Mouse (Mus musculus) small intestine, adult 2 months (tissue): ENCODE measurements around the gene Cbln1. TPM values are rescaled to one million over a fixed set of nuclear protein-coding genes. Genes with fewer than 3 reads are reported as not detected.

Experiments
- H3K27ac ChIP-seq: fragments of 200-500 bp; 2 replicates; pipeline ENCODE4 v1.5.1; 2012; ENCODE audit warnings: low read depth, low read length, control low read depth, inconsistent platforms; ENCODE audit not compliant: insufficient read depth
- H3K27me3 ChIP-seq: fragments of 200-500 bp; 2 replicates; pipeline ENCODE4 v1.6.1; 2012; ENCODE audit warnings: mild to moderate bottlenecking, moderate library complexity, low read length, inconsistent platforms; ENCODE audit not compliant: control insufficient read depth, insufficient read depth
- H3K36me3 ChIP-seq: fragments of 200-500 bp; 2 replicates; pipeline ENCODE4 v1.6.1; 2012; ENCODE audit warnings: mild to moderate bottlenecking, low read length, control low read depth, inconsistent platforms; ENCODE audit not compliant: control insufficient read depth, insufficient read depth
- H3K4me1 ChIP-seq: fragments of 200-500 bp; 2 replicates; pipeline ENCODE4 v1.6.1; 2012; ENCODE audit warnings: low read length, inconsistent platforms, mixed read lengths; ENCODE audit not compliant: control insufficient read depth, insufficient read depth, insufficient read length
- H3K4me3 ChIP-seq: fragments of 200-500 bp; 2 replicates; pipeline ENCODE4 v1.5.1; 2012; ENCODE audit warnings: low read depth, mild to moderate bottlenecking, control low read depth, inconsistent platforms, low read length, moderate library complexity
- CTCF ChIP-seq: fragments of 200-500 bp; IDR thresholded peaks from 2 replicates; pipeline ENCODE4 v1.5.1; 2012; ENCODE audit warnings: low read depth, mild to moderate bottlenecking, control low read depth, inconsistent platforms, low read length, moderate library complexity, mixed read lengths; ENCODE audit not compliant: insufficient replicate concordance, insufficient read length; ENCODE audit errors: extremely low read depth
- POLR2A ChIP-seq: fragments of 200-500 bp; IDR thresholded peaks from 2 replicates; pipeline ENCODE4 v1.6.1; 2012; ENCODE audit warnings: low read depth, mild to moderate bottlenecking, control low read depth, inconsistent platforms, low read length, moderate library complexity
- WGBS: fragments of 180-500 bp; shearing (Covaris S2); methylation state at CpG from one replicate; pipeline ENCODE4 v1.1.7; 2018; 5-methylcytosine and 5-hydroxymethylcytosine counted together
- polyA plus RNA-seq: library from polyadenylated mRNA; depleted of rRNA; stranded (reverse); fragments of >200 nt; gene quantifications from 2 replicates; pipeline ENCODE4 v1.2.3, GENCODE M21; 2012

Gene Cbln1
- polyA plus RNA-seq, 1 experiment: 0.09 TPM

DNA sequence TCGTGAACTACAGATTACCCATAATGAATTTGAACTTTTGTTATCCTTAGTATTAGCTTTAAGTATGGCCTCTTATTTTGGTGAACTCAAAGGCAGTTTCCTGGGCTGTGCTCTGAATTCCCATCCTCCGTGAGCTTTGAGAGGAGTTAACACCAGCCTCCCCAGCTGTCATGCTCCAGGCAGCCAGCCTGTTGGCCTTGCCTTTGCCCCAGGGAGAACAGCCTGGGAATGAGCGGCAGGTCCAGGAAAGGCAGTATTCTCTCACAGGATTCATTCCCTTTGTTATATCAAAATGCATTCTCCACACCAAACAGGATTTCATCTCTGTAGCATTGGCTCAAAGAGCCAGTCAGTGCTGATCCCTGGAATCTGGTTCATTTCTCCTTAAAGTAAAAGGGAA lies 3.1 kb upstream of the Cbln1 start:
- no peak for TF ChIP-seq CTCF
- TF ChIP-seq POLR2A: no peak

DNA sequence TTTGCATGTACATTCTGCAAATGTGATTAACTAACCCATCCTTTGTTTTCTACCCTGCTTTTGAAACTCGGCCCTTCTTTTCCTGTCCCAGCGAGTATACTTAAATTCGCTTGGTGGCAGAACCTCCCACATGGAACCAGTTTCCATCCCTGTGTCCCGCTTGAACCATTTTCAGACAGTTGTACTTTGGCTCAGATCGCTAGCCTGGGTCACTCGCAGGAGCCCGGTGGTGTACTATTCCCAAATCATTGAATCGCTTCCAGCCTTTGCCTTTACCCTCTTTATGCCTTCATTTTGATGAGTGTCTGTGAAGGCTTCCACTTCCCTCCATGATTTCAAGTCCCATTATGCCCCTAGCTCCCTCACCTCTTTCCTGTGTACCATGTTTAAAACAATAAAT lies 2.0 kb upstream of the Cbln1 start:
- H3K4me3 ChIP-seq: no peak overlapping the region
- WGBS: 77% methylated on average over 8 of the region's 8 CpGs
- no peaks in the 10 kb centered on the region for H3K36me3 ChIP-seq
- no peak overlapping the region for H3K27ac ChIP-seq
- peaks cover 15% of the 10 kb centered on the region for H3K4me1 ChIP-seq
- TF ChIP-seq POLR2A: no peak
- TF ChIP-seq CTCF: no peak
- H3K27me3 ChIP-seq: peaks cover 57% of the 10 kb centered on the region

More for the DNA sequence above, 3.1 kb upstream of the Cbln1 start:
- whole genome bisulfite sequencing: 71% methylated on average over 3 of the region's 3 CpGs
- Histone ChIP-seq H3K27me3 (peaks cover 46% of the 10 kb centered on the region), H3K4me1 (peaks cover 11% of the 10 kb centered on the region), H3K27ac (no peak overlapping the region), H3K36me3 (no peaks in the 10 kb centered on the region), H3K4me3 (no peak overlapping the region)

DNA sequence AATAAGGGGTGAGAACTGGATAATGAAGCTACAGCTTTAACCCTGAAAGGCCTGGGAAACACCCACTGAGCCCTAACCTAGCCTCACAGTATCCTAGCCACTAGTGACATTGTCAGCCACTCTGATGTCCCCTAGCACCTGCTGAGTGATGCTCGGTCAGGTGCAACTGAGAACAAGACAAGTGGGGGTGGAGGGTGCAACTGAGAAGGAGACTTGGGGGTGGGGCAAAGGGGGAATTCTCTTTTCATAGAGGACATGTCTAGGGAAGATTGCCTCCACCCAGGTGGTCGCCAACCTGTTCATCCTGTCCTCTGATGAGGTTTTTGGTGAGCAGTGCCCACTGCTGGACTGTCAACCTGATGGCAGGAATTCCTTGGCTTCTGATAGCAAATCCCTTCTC lies 1.5 kb upstream of the Cbln1 start:
- WGBS: 37% methylated on average over 2 of the region's 2 CpGs
- Histone ChIP-seq H3K27ac (no peak overlapping the region), H3K36me3 (no peaks in the 10 kb centered on the region), H3K4me1 (peaks cover 15% of the 10 kb centered on the region), H3K27me3 (peaks cover 61% of the 10 kb centered on the region), H3K4me3 (no peak overlapping the region)
- TF ChIP-seq POLR2A (no peak), CTCF (no peak)

DNA sequence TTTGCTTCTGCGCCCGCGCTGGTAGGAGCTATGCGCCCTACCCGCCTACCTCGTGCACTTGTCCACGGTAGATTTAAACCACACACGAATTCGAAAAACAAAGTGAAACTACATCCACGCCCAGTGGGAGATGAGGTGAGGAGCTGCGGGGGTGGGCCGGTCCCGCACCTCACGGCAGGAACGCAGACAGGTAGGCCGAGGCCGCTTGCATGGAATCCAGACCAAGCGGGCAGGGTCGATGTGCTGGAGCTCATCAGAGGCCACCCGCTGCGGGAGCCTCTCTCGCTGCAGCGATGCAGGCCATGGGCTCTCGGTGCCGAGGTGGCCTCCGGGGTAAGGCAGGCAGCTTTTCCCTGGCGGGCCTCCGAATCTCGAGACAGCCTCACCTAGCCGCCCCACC lies 905 bp upstream of the Cbln1 start:
- Histone ChIP-seq H3K27me3 (peaks cover 67% of the 10 kb centered on the region), H3K36me3 (no peaks in the 10 kb centered on the region), H3K27ac (no peak overlapping the region), H3K4me3 (peak overlapping the region; percentile 70), H3K4me1 (peaks cover 15% of the 10 kb centered on the region)
- 5% methylated on average over 30 of the region's 30 CpGs for WGBS
- no peak for TF ChIP-seq CTCF

DNA sequence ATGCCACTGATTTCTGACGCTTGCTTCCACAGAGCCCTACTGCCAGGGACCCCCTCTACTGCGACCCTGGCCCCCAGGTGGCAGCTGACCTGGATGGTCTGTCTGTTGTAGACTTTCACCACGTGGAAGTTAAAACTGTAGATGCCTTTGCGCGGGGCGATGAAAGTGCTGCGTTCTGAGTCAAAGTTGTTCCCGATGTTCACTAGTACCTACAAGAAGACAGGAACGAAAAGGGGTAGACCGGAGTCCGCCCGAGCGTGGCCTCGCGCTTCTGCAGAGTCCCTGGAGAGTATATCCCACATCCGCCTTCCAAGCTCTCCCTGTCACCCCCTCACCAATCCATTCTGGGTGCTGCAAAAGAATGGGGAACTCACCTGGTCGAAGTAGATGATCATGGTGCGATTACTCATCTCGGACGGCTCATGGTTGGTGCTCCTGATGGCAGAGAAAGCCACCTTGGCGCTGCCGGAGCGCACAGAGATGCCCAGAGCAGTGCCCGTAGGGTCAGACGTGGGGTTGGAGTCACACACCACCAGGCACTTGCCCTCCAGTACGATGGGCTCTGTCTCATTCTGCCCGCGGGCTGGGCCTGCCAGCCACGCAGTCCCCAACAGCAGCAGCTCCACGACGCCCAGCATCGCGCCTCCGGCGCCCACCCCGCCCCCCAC lies 672 bp downstream of the Cbln1 start:
- no peak for TF ChIP-seq POLR2A
- no peak for TF ChIP-seq CTCF
- Histone ChIP-seq H3K36me3 (no peaks in the 10 kb centered on the region), H3K27me3 (peaks cover 68% of the 10 kb centered on the region), H3K4me3 (peak overlapping the region; percentile 18; the same call in 1 of the 2 replicates), H3K27ac (no peak overlapping the region), H3K4me1 (peaks cover 15% of the 10 kb centered on the region)
- WGBS: 4% methylated on average over 31 of the region's 36 CpGs

DNA sequence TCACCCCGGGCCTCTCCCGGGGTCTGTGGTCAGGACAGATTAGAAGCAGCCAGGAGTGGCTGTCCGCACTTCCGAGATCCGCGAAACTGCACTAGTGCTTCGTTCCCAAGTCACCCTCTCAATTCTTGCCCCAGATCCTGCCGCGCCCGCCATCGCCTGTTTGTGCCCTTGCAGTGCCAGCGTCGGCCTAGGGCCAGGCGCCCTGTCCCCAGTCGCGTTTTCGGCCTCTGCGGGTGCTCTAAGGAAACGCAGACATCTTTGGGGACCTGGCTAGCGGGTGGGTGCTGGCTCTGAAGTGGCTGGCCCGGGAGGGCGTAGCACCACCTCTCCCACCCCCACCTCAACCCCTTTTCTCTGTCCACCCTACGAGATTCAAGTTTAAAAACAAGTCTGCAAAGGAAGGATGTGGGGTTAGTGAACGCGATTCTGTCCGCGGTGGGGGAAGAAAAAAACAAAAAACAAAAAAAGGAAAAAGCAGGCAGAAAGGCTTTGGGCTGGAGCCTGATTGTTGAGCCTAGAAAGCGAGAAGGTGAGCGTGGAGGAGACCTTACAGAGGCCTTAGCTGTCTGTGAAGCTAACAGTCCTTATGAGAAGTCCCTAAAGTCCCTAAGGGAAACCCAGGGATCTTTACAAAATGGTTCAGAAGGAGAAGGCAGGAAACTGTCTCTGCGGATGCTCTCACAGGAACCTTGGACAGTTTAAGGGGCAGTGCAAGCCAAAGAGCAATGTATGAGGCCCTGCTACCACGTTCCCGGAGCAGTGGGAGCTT lies 1.4 kb downstream of the Cbln1 start:
- H3K27ac ChIP-seq: no peak overlapping the region
- H3K4me3 ChIP-seq: peak overlapping the region; percentile 2; the same call in 1 of the 2 replicates

More for the DNA sequence above, 1.4 kb downstream of the Cbln1 start:
- H3K4me1 ChIP-seq: peaks cover 15% of the 10 kb centered on the region
- TF ChIP-seq CTCF: no peak
- TF ChIP-seq POLR2A: no peak
- H3K36me3 ChIP-seq: no peaks in the 10 kb centered on the region
- peaks cover 68% of the 10 kb centered on the region for H3K27me3 ChIP-seq
- 3% methylated on average over 32 of the region's 32 CpGs for WGBS
